8 mouse cellular contexts compared by ENCODE assay signal in genomic region chr12:32061090-32061930, GRCm38 (mm10). TPM values are rescaled to one million over a fixed set of nuclear protein-coding genes. Genes with fewer than 3 reads are reported as not detected.
DNase-seq lines count a peak whose midpoint lies in the region; ATAC-seq and TF ChIP-seq lines count a peak whose summit lies in the region.

Gene Prkar2b (minus strand): TSS chr12:32061296.

- H3K9ac ChIP-seq in embryonic facial prominence, embryonic 13.5 days = peak within 1 kb of the TSS; percentile 86
- peak within 1 kb of the TSS; percentile 68 for H3K9ac ChIP-seq in heart, adult 2 months (ENCODE audit: low read depth, low read length)
- peak within 1 kb of the TSS; percentile 88 for H3K9ac ChIP-seq in limb, embryonic 13.5 days
- peak within 1 kb of the TSS; percentile 99 for H3K9ac ChIP-seq in midbrain, embryonic 16.5 days (ENCODE audit: low read depth, low read length)

- TF ChIP-seq CTCF in heart, adult 2 months (IDR thresholded peaks at IDR 0.05) = no peak

- ATAC-seq in embryonic facial prominence, embryonic 13.5 days (ENCODE audit: insufficient number of reproducible peaks, insufficient read depth, low FRiP score, low TSS enrichment, low read depth) = peak; percentile 97
- ATAC-seq in limb, embryonic 13.5 days (ENCODE audit: low FRiP score, low read depth) = peak; percentile 96
- peak; percentile 94 for ATAC-seq in midbrain, embryonic 16.5 days

- peak; percentile 90 for DNase-seq in 3134 (ENCODE audit: extremely low read depth, insufficient read length, low spot score)
- DNase-seq in adrenal gland, postnatal 36 days = peak; percentile 95 to 96
- peak; percentile 94 to 95 for DNase-seq in heart, adult 2 months
- peak; percentile 75 to 77 for DNase-seq in kidney, adult 8-10 months
- DNase-seq in spleen, postnatal 10 days (ENCODE audit: low spot score in 2 of 2) = peak; percentile 95 to 96

- TF ChIP-seq POLR2A in heart, adult 2 months (IDR thresholded peaks at IDR 0.05; ENCODE audit: insufficient read depth, low read depth, low read length) = no peak

- under 1% methylated on average over 56 of the region's 64 CpGs for WGBS in embryonic facial prominence, embryonic 13.5 days
- WGBS in heart, adult 2 months = 3% methylated on average over 60 of the region's 64 CpGs
- under 1% methylated on average over 26 of the region's 64 CpGs for WGBS in limb, embryonic 13.5 days
- 1% methylated on average over 39 of the region's 64 CpGs for WGBS in midbrain, embryonic 16.5 days

- no peaks in the 10 kb centered on the region for H3K79me2 ChIP-seq in heart, adult 2 months (replicated peaks; ENCODE audit: control insufficient read depth, insufficient read depth, low read length)

- no peaks in the 10 kb centered on the region for H3K36me3 ChIP-seq in embryonic facial prominence, embryonic 13.5 days
- H3K36me3 ChIP-seq in heart, adult 2 months (ENCODE audit: control insufficient read depth, insufficient read depth, low read length) = no peaks in the 10 kb centered on the region
- no peaks in the 10 kb centered on the region for H3K36me3 ChIP-seq in limb, embryonic 13.5 days
- no peaks in the 10 kb centered on the region for H3K36me3 ChIP-seq in midbrain, embryonic 16.5 days (ENCODE audit: control insufficient read depth, insufficient read depth, low read length)

- H3K27ac ChIP-seq in embryonic facial prominence, embryonic 13.5 days = peak within 1 kb of the TSS; percentile 96
- peak within 1 kb of the TSS; percentile 40 for H3K27ac ChIP-seq in heart, adult 2 months
- H3K27ac ChIP-seq in limb, embryonic 13.5 days = peak within 1 kb of the TSS; percentile 91
- peak within 1 kb of the TSS; percentile 99 for H3K27ac ChIP-seq in midbrain, embryonic 16.5 days (ENCODE audit: low read length)

- no peak for TF ChIP-seq EP300 in heart, adult 2 months (IDR thresholded peaks at IDR 0.05; ENCODE audit: insufficient read depth, low read depth, low read length)

- no peaks in the 10 kb centered on the region for H3K27me3 ChIP-seq in embryonic facial prominence, embryonic 13.5 days
- peaks cover 1% of the 10 kb centered on the region; the same call in 1 of the 2 replicates for H3K27me3 ChIP-seq in heart, adult 2 months (ENCODE audit: control insufficient read depth, insufficient read depth, low read length)
- H3K27me3 ChIP-seq in limb, embryonic 13.5 days = no peaks in the 10 kb centered on the region
- no peaks in the 10 kb centered on the region for H3K27me3 ChIP-seq in midbrain, embryonic 16.5 days (ENCODE audit: control insufficient read depth, insufficient read depth, low read depth, low read length)

- H3K4me3 ChIP-seq in embryonic facial prominence, embryonic 13.5 days = peak within 1 kb of the TSS; percentile 69
- H3K4me3 ChIP-seq in heart, adult 2 months = peak within 1 kb of the TSS; percentile 57
- peak within 1 kb of the TSS; percentile 85 for H3K4me3 ChIP-seq in limb, embryonic 13.5 days
- H3K4me3 ChIP-seq in midbrain, embryonic 16.5 days (ENCODE audit: low read depth, low read length) = peak within 1 kb of the TSS; percentile 91

- intact Hi-C loops in heart, adult 2 months (cut with DNase I) = loop anchor here (5.0 kb wide), 1 partner anchor 81 kb away; no protein-coding TSS in a partner anchor

- no peaks in the 10 kb centered on the region for H3K9me3 ChIP-seq in embryonic facial prominence, embryonic 13.5 days
- H3K9me3 ChIP-seq in limb, embryonic 13.5 days = no peaks in the 10 kb centered on the region
- no peaks in the 10 kb centered on the region for H3K9me3 ChIP-seq in midbrain, embryonic 16.5 days (replicated peaks; ENCODE audit: control insufficient read depth, low read length, poor library complexity, severe bottlenecking)

- H3K4me1 ChIP-seq in embryonic facial prominence, embryonic 13.5 days = peaks cover 29% of the 10 kb centered on the region
- no peaks in the 10 kb centered on the region for H3K4me1 ChIP-seq in heart, adult 2 months (ENCODE audit: control insufficient read depth, insufficient read depth, low read length)
- H3K4me1 ChIP-seq in limb, embryonic 13.5 days = peaks cover 13% of the 10 kb centered on the region
- peaks cover 22% of the 10 kb centered on the region for H3K4me1 ChIP-seq in midbrain, embryonic 16.5 days (ENCODE audit: control insufficient read depth, insufficient read depth, low read length)

- H3K4me2 ChIP-seq in embryonic facial prominence, embryonic 13.5 days = peak within 1 kb of the TSS; percentile 87
- peak within 1 kb of the TSS; percentile 90 for H3K4me2 ChIP-seq in limb, embryonic 13.5 days (replicated peaks)
- H3K4me2 ChIP-seq in midbrain, embryonic 16.5 days (ENCODE audit: low read length) = peak within 1 kb of the TSS; percentile 69

RNA-seq across cellular contexts. Expression of gene Prkar2b, which starts in this region (rescaled TPM):
- 100 to 1,000 TPM; 417 to 626 TPM for total RNA-seq in adrenal gland, postnatal 36 days (2021)
- 37.3 and 38.1 TPM in 2 replicates for polyA plus RNA-seq in embryonic facial prominence, embryonic 13.5 days (2015; fragmentation: Nextera tagmentation; extraction: Ambion mirVana)
- 10 to 100 TPM in 1 of 2 experiments, 1 to 10 TPM in 1; 5.4 to 10.4 TPM for total RNA-seq in heart, adult 2 months (2021)
- polyA plus RNA-seq in heart, adult 2 months (2012; rRNA removed) = 5.9 and 7.9 TPM in 2 replicates
- 19.9 and 20.3 TPM in 2 replicates for polyA plus RNA-seq in limb, embryonic 13.5 days (2015; fragmentation: Nextera tagmentation; extraction: Ambion mirVana)
- polyA plus RNA-seq in midbrain, embryonic 16.5 days (2015; fragmentation: Nextera tagmentation; extraction: Ambion mirVana) = 146 and 149 TPM in 2 replicates

Comparison
In these comparisons a context has a peak if more than half of its experiments do, and no peak if none do; other contexts are left out.
1. Peak in every context shown above with its lines: DNase-seq, ATAC-seq, H3K4me3 ChIP-seq and H3K27ac ChIP-seq.
2. RNA of gene Prkar2b (total RNA-seq): 417 to 626 TPM in adrenal gland, postnatal 36 days; 5.4 to 10.4 TPM in heart, adult 2 months; every median in the first group is over 10 times any median in the second.
3. H3K27ac ChIP-seq: peak in every context shown above with its lines; median percentile 99 in midbrain, embryonic 16.5 days; 96 in embryonic facial prominence, embryonic 13.5 days; 91 in limb, embryonic 13.5 days; 40 in heart, adult 2 months.